Mouse (Mus musculus): ENCODE measurements around the gene Dennd4a. TPM values are rescaled to one million over a fixed set of nuclear protein-coding genes. Genes with fewer than 3 reads are reported as not detected.

Gene Dennd4a
- polyA plus RNA-seq, 1 experiment from 2014 or later = 7.9 TPM

DNA sequence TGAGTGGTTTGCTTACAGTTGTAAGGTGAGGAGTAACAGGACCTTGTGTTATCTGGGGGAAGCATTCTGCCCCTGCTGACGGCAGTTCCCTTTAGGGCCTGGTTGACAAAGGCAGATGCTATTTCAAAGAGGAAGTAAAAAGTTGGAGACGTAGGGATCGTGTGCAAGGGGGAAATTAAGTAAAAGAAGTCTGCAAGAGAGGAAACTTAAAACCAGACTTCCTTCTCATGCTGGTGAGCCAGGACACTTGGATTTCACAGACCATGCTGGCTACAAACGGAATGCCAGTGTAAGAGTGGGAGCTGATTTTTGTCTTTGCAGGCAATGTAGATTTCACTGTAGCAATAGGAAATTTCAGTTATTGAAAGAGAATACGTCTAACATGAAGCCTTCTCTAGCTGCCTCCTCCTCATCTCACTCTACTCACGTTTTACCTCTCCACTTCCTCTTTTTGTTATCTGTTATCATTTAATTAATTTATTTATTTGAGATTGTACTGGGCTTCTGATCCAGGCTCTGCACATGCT is 19.0 kb downstream of the Dennd4a start:
- Histone ChIP-seq H3K36me3 (no peaks in the 10 kb centered on the region), H3K4me1 (no peaks in the 10 kb centered on the region), H3K9me3 (replicated peaks) (no peaks in the 10 kb centered on the region), H3K27me3 (ENCODE audit: low read depth, poor library complexity, severe bottlenecking) (no peaks in the 10 kb centered on the region), H3K4me3 (no peak overlapping the region), H3K27ac (no peak overlapping the region)
- 65% methylated on average over 6 of the region's 6 CpGs for WGBS
- no peak for DNase-seq (ENCODE audit: low spot score)

- 94% methylated on average over 7 of the region's 7 CpGs for WGBS
- no peak for DNase-seq (ENCODE audit: low spot score)
- no peak overlapping the region for H3K4me3 ChIP-seq
These were observed 19.5 kb downstream of the Dennd4a start for GRCm38 (mm10) chr9:64830641-64831040.

DNA sequence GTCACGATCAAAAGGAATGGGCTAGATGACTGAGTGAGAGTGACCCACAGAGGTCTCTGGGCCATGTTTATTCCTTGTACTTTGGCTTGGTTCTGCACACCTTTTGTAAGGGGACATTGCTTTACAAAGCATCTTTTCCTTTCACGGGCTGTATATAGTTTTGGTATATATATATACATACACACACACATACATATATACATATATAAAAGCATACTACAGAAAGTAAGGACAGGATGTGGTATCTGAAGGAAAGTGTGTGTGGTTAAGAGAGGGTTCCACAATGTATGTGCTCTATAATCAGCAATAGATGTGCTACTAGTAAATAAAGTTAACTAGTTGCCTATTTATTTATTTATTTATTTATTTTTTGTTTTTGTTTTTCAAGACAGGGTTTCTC is 20.6 kb downstream of the Dennd4a start:
- H3K4me3 ChIP-seq = no peak overlapping the region
- WGBS = 92% methylated on average over 2 of the region's 2 CpGs

More at GRCm38 (mm10) chr9:64830641-64831040, 19.5 kb downstream of the Dennd4a start:
- Histone ChIP-seq H3K9me3 (replicated peaks) (no peaks in the 10 kb centered on the region), H3K27me3 (ENCODE audit: low read depth, poor library complexity, severe bottlenecking) (no peaks in the 10 kb centered on the region), H3K36me3 (no peaks in the 10 kb centered on the region), H3K4me1 (no peaks in the 10 kb centered on the region), H3K27ac (no peak overlapping the region)

GRCm38 (mm10) chr9:64834418-64834817 is 23.3 kb downstream of the Dennd4a start:
- Histone ChIP-seq H3K27ac (no peak overlapping the region), H3K4me3 (no peak overlapping the region), H3K4me1 (no peaks in the 10 kb centered on the region), H3K27me3 (ENCODE audit: low read depth, poor library complexity, severe bottlenecking) (no peaks in the 10 kb centered on the region), H3K9me3 (replicated peaks) (no peaks in the 10 kb centered on the region), H3K36me3 (no peaks in the 10 kb centered on the region; the same call in 1 of the 2 replicates)
- WGBS = 96% methylated on average over 3 of the region's 3 CpGs
- DNase-seq (ENCODE audit: low spot score) = no peak

More for the DNA sequence above, 20.6 kb downstream of the Dennd4a start:
- Histone ChIP-seq H3K4me1 (no peaks in the 10 kb centered on the region), H3K27ac (no peak overlapping the region), H3K9me3 (replicated peaks) (no peaks in the 10 kb centered on the region), H3K36me3 (no peaks in the 10 kb centered on the region), H3K27me3 (ENCODE audit: low read depth, poor library complexity, severe bottlenecking) (no peaks in the 10 kb centered on the region)
- DNase-seq (ENCODE audit: low spot score) = no peak

GRCm38 (mm10) chr9:64845355-64845754 is 34.2 kb downstream of the Dennd4a start:
- Histone ChIP-seq H3K9me3 (replicated peaks) (no peaks in the 10 kb centered on the region), H3K27ac (no peak overlapping the region), H3K27me3 (ENCODE audit: low read depth, poor library complexity, severe bottlenecking) (no peaks in the 10 kb centered on the region), H3K36me3 (no peaks in the 10 kb centered on the region), H3K4me1 (no peaks in the 10 kb centered on the region), H3K4me3 (no peak overlapping the region)
- DNase-seq (ENCODE audit: low spot score) = no peak
- 92% methylated on average over 4 of the region's 4 CpGs for whole genome bisulfite sequencing

DNA sequence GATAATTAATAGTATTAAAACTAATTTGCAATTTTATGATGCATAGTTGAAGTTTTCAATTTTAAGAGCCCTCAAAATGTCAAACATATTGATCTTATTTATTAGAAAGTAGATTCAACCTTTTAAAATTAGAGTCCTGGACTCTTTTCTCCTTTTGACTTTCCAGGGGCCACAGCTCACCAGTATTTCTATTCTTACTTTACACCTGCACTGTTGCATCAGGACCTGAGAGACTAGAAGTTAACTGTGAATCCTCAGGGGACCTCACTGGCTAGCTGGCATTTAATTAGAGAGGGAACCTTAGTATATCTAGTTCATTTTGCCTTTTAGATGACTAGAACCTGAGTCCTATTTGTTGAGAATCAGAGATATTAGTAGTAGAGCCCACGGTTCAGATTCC is 38.4 kb downstream of the Dennd4a start:
- no peaks in the 10 kb centered on the region for H3K4me1 ChIP-seq
- no peak overlapping the region for H3K4me3 ChIP-seq
- H3K27me3 ChIP-seq (ENCODE audit: low read depth, poor library complexity, severe bottlenecking) = no peaks in the 10 kb centered on the region
- DNase-seq (ENCODE audit: low spot score) = no peak
- H3K36me3 ChIP-seq = no peaks in the 10 kb centered on the region
- no peaks in the 10 kb centered on the region for H3K9me3 ChIP-seq (replicated peaks)
- H3K27ac ChIP-seq = no peak overlapping the region
- WGBS = 94% methylated on average over 1 of the region's 1 CpGs

GRCm38 (mm10) chr9:64860083-64860482 is 48.9 kb downstream of the Dennd4a start:
- Histone ChIP-seq H3K27me3 (ENCODE audit: low read depth, poor library complexity, severe bottlenecking) (no peaks in the 10 kb centered on the region), H3K9me3 (replicated peaks) (no peaks in the 10 kb centered on the region), H3K27ac (no peak overlapping the region), H3K36me3 (peaks cover 4% of the 10 kb centered on the region), H3K4me1 (no peaks in the 10 kb centered on the region), H3K4me3 (no peak overlapping the region)
- no peak for DNase-seq (ENCODE audit: low spot score)

- Histone ChIP-seq H3K36me3 (peaks cover 4% of the 10 kb centered on the region), H3K27me3 (ENCODE audit: low read depth, poor library complexity, severe bottlenecking) (no peaks in the 10 kb centered on the region), H3K9me3 (replicated peaks) (no peaks in the 10 kb centered on the region), H3K4me1 (no peaks in the 10 kb centered on the region), H3K27ac (no peak overlapping the region), H3K4me3 (no peak overlapping the region)
- WGBS = 85% methylated on average over 2 of the region's 2 CpGs
- no peak for DNase-seq (ENCODE audit: low spot score)
These were observed 51.5 kb downstream of the Dennd4a start for GRCm38 (mm10) chr9:64862687-64863086.

- H3K4me1 ChIP-seq = no peaks in the 10 kb centered on the region
- WGBS = 89% methylated on average over 5 of the region's 5 CpGs
These were observed 74.9 kb downstream of the Dennd4a start for GRCm38 (mm10) chr9:64886008-64886407.

GRCm38 (mm10) chr9:64896605-64897004 is 85.5 kb downstream of the Dennd4a start:
- no peak for DNase-seq (ENCODE audit: low spot score)
- Histone ChIP-seq H3K36me3 (peaks cover 18% of the 10 kb centered on the region), H3K4me3 (no peak overlapping the region), H3K9me3 (replicated peaks) (no peaks in the 10 kb centered on the region), H3K4me1 (no peaks in the 10 kb centered on the region), H3K27ac (no peak overlapping the region), H3K27me3 (ENCODE audit: low read depth, poor library complexity, severe bottlenecking) (no peaks in the 10 kb centered on the region)
- WGBS = 88% methylated on average over 10 of the region's 10 CpGs

More at GRCm38 (mm10) chr9:64886008-64886407, 74.9 kb downstream of the Dennd4a start:
- Histone ChIP-seq H3K9me3 (replicated peaks) (no peaks in the 10 kb centered on the region), H3K36me3 (no peaks in the 10 kb centered on the region), H3K4me3 (no peak overlapping the region), H3K27ac (no peak overlapping the region), H3K27me3 (ENCODE audit: low read depth, poor library complexity, severe bottlenecking) (no peaks in the 10 kb centered on the region)
- DNase-seq (ENCODE audit: low spot score) = no peak

DNA sequence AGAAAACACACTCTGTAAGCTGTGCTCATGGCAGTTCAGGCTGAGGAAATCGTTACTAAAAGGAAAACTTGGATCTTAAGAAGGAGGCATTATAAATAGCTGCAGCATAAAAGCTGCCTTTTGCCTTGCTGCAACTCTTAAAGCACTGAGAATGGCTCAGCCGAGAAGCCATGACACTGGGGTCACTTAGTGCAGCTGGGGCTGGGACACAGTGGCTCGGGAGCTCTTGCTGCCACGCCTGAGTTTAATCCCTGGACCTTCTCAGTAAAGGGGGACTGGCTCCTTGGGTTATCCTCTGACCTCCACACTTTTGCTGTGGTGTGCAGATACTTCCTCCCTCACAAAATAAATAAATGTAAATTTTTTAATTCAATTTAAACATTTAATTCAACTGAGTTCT is 91.7 kb downstream of the Dennd4a start:
- DNase-seq (ENCODE audit: low spot score) = peak; percentile 12
- Histone ChIP-seq H3K4me1 (no peaks in the 10 kb centered on the region), H3K27ac (no peak overlapping the region), H3K36me3 (peaks cover 11% of the 10 kb centered on the region; the same call in 1 of the 2 replicates), H3K4me3 (no peak overlapping the region), H3K27me3 (ENCODE audit: low read depth, poor library complexity, severe bottlenecking) (no peaks in the 10 kb centered on the region), H3K9me3 (replicated peaks) (no peaks in the 10 kb centered on the region)
- WGBS = 47% methylated on average over 4 of the region's 4 CpGs

DNA sequence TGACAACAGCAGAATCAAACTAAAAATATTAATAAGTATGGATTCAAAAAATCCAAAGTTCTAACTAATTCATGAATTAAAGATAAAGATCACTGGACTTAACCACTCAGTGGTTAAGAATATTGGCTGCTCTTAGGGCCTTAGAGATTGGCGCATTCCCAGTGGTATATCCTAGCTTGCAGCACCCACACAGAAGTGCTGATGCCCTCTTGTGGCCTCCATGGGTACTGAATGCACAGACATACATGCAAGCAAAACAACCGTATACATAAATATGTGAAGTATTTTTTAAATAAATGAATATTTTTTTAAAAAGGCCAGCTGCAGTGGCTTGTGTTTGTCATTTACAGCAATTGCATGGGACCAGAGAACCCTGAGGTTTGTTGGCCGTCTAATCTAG is 92.2 kb downstream of the Dennd4a start:
- Histone ChIP-seq H3K27me3 (ENCODE audit: low read depth, poor library complexity, severe bottlenecking) (no peaks in the 10 kb centered on the region), H3K9me3 (replicated peaks) (no peaks in the 10 kb centered on the region), H3K27ac (no peak overlapping the region), H3K4me3 (no peak overlapping the region), H3K4me1 (no peaks in the 10 kb centered on the region), H3K36me3 (0 out of 2 replicates have a peak, but pooled peaks cover 7% of the 10 kb centered on the region)
- WGBS = 63% methylated on average over 3 of the region's 3 CpGs
- DNase-seq (ENCODE audit: low spot score) = peak; percentile 79

DNA sequence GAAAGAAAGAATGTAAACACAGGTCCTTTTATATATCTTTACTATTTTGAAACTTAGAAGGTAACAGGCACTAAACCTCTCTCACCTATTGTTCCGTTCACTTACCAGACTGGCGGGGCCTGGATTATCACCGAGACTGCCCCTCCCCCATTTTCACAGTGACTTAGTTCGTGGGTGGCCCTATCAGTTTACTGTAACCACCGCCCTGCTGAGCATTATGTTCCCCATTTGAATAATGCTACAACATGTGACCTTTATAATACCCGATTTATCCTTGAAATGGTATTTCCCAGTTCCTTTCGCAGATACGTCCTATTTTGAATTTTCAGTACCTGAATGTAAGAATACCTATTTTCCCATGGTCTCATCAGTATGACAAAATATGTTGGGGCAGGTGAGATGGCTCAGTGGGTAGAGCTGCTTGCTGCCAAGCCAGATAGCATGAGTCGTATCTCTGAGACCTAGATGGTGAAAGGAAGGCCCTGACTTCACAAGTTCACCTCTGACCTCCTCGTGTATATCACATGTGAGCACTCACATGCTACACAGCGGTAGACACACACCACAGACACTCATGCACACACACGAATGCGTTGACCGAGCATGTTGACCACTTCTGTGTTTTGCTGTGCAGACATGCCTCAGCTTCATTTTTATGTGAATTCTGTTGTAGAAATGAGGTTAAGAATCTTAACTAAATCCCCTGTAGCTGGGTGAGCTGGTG is 93.9 kb downstream of the Dennd4a start:
- no peak overlapping the region for H3K4me3 ChIP-seq
- 0 out of 2 replicates have a peak, but pooled peaks cover 4% of the 10 kb centered on the region for H3K36me3 ChIP-seq
- H3K27me3 ChIP-seq (ENCODE audit: low read depth, poor library complexity, severe bottlenecking) = no peaks in the 10 kb centered on the region
- H3K27ac ChIP-seq = no peak overlapping the region
- peak; percentile 6 for DNase-seq (ENCODE audit: low spot score)
- H3K9me3 ChIP-seq (replicated peaks) = no peaks in the 10 kb centered on the region
- H3K4me1 ChIP-seq = no peaks in the 10 kb centered on the region
- WGBS = 91% methylated on average over 14 of the region's 14 CpGs
